Mouse (Mus musculus) T-helper 1 cell (primary cell): ENCODE measurements around the gene Padi4.

Experiments used
- in situ Hi-C: fragments of 300-600 bp; cut with MboI, MseI; formaldehyde crosslinking; loops from one replicate; pipeline ENCODE4 v1.15.1; 2025; ENCODE audit warnings: high pct_unique_total_duplicates

The Padi4 gene

GRCm38 (mm10) chr4:140702611-140703327 is 71.3 kb downstream of the Padi4 start:
- in situ Hi-C loops, result loop anchor here (10.0 kb wide), 1 partner anchor 722 kb away; the partner anchor contains the start of gene Hspb7

DNA sequence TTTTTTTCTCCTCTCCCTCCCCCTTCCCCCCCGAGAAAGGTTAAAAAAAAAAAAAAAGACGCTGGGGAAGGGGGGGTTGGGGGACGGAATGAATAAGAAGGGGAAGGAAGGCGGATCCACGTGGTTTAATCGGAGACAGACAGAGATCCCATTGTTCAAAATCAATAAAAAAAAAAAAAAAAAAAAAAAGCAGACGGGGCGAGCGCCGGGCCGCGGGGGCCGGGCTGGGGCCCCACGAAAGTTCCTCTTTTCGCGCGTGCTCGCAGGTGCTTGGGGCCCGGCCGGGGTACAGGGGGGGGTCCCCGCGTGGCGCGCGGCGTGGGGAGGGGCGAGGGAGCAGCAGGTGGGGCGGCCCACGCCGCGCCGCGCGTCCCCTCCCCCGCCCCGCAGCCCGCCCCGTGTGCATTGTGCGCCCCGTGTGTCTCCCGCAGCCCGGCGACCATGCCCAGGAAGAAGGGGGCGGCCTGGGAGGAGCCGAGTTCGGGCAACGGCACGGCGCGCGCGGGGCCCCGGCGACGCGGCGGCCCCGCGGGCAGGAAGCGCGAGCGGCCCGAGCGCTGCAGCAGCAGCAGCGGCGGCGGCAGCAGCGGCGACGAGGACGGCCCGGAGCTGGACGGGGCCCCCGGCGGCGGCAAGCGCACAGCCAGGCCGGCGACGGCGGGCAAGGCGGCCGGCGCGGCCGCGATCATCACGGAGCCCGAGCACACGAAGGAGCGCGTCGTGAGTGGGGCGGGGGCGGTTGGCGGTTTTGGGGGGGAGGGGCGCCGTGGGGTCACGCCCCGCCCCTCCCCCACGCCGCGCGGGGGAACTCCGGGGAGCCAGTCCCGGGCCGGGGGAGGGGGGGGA is 72.1 kb downstream of the Padi4 start:
- in situ Hi-C loops, result loop anchor here (10.0 kb wide), 1 partner anchor 723 kb away; the partner anchor contains the start of gene Hspb7

- in situ Hi-C loops, result loop anchor here (10.0 kb wide), 1 partner anchor 724 kb away; the partner anchor contains the start of gene Hspb7
Measured at GRCm38 (mm10) chr4:140701049-140701715, 72.9 kb downstream of the Padi4 start.

- in situ Hi-C loops, result loop anchor here (10.0 kb wide), 1 partner anchor 724 kb away; the partner anchor contains the start of gene Hspb7
Measured at GRCm38 (mm10) chr4:140700269-140701018, 73.6 kb downstream of the Padi4 start, which contains the start of gene Rcc2. Rcc2 (plus strand) TSS chr4:140700541.

DNA sequence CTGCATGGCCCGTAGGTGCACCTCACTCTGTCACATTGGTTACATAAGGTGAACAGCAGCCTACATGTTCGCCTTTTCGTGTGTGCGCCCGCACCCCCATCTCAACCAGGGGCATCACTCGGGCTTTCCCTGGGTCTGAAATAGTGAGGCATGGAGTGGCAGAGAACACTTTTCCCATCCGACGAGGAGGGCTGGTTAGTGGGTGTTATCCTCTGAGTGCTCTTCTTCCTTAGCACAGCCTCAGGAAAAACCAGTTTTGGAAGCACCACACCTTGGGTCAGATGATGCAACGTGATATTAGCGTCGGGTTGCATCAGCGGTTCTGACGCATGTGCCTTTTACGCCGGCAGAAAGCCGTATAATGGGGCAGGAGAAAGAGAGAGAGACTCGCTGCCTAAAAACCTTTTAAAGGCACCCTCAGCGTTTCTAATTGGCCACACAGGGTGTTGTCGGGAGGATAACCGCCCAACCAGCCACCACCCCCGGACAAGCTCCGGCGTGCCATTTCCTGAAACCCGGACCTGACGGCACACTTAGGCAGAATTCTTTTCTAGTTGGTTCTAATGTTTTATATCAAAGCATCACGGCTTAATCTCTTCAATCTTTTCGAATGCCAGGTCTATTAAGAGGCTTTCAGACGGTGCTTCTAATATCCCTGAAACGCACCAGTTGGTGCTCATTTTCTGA is 74.5 kb downstream of the Padi4 start:
- in situ Hi-C loops, result loop anchor here (10.0 kb wide), 1 partner anchor 725 kb away; the partner anchor contains the start of gene Hspb7
